Mouse (Mus musculus) myocyte (in vitro differentiated cells): ENCODE data around the gene Exph5. TPM values are rescaled to one million over a fixed set of nuclear protein-coding genes. Genes with fewer than 3 reads are reported as not detected.

Experiments used
- H3K27me3 ChIP-seq: one replicate; pipeline ENCODE4 v1.6.1; 2011; ENCODE audit not compliant: control insufficient read depth, insufficient read depth, insufficient read length
- H3K36me3 ChIP-seq: one replicate; pipeline ENCODE4 v1.6.1; 2011; ENCODE audit not compliant: control insufficient read depth, insufficient read depth
- H3K4me2 ChIP-seq: one replicate; pipeline ENCODE4 v1.6.1; 2011; ENCODE audit warnings: low read depth, control low read depth
- H3K4me3 ChIP-seq: one replicate; pipeline ENCODE4 v1.5.1; 2011; ENCODE audit warnings: mild to moderate bottlenecking, control low read depth, moderate library complexity
- H3K79me2 ChIP-seq: one replicate; pipeline ENCODE4 v1.6.1; 2011; ENCODE audit not compliant: control insufficient read depth, insufficient read depth
- H3ac ChIP-seq: one replicate; pipeline ENCODE4 v1.6.1; 2011; ENCODE audit not compliant: control insufficient read depth, insufficient read length
- CEBPB ChIP-seq: IDR thresholded peaks from 2 replicates; pipeline ENCODE4 v1.6.1; 2011; ENCODE audit warnings: mild to moderate bottlenecking, moderate library complexity; ENCODE audit not compliant: poor library complexity, insufficient read depth, severe bottlenecking
- E2F4 ChIP-seq: IDR thresholded peaks from one replicate; pipeline ENCODE4 v1.6.1; 2011; ENCODE audit warnings: mild to moderate bottlenecking, control low read depth, moderate library complexity; ENCODE audit not compliant: insufficient read depth
- MAX ChIP-seq: IDR thresholded peaks from one replicate; pipeline ENCODE4 v1.6.1; 2011; ENCODE audit warnings: low read depth, mild to moderate bottlenecking, control low read depth
- MYOD1 ChIP-seq, 3 experiments: IDR thresholded peaks; one replicate each; pipeline ENCODE4 v1.6.1; 2011; ENCODE audit warnings: control low read depth in 2 of 3, low read depth in 2 of 3, mild to moderate bottlenecking in 2 of 3, moderate library complexity in 1 of 3; ENCODE audit not compliant: insufficient read length in 2 of 3, control insufficient read depth in 1 of 3
- MYOG ChIP-seq, 3 experiments: IDR thresholded peaks; one replicate each; pipeline ENCODE4 v1.6.1; 2011; ENCODE audit warnings: control low read depth in 2 of 3, low read depth in 2 of 3, mild to moderate bottlenecking in 2 of 3; ENCODE audit not compliant: insufficient read length in 2 of 3, control insufficient read depth in 1 of 3, insufficient read depth in 1 of 3
- POLR2A ChIP-seq: IDR thresholded peaks from one replicate; pipeline ENCODE4 v1.6.1; 2011; ENCODE audit warnings: low read depth, mild to moderate bottlenecking, control low read depth, moderate library complexity; ENCODE audit not compliant: insufficient read length
- POLR2AphosphoS2 ChIP-seq: IDR thresholded peaks from one replicate; pipeline ENCODE4 v1.6.1; 2011; ENCODE audit warnings: low read depth, control low read depth; ENCODE audit not compliant: insufficient read length
- REST ChIP-seq: IDR thresholded peaks from one replicate; pipeline ENCODE4 v1.6.1; 2011; ENCODE audit warnings: mild to moderate bottlenecking, control low read depth, moderate library complexity; ENCODE audit not compliant: insufficient read depth, insufficient read length
- SRF ChIP-seq: IDR thresholded peaks from one replicate; pipeline ENCODE4 v1.6.1; 2011; ENCODE audit warnings: low read depth; ENCODE audit not compliant: control insufficient read depth, insufficient read length
- TCF12 ChIP-seq: IDR thresholded peaks from one replicate; pipeline ENCODE4 v1.6.1; 2011; ENCODE audit warnings: mild to moderate bottlenecking, control low read depth; ENCODE audit not compliant: poor library complexity, insufficient read depth, severe bottlenecking
- TCF3 ChIP-seq: IDR thresholded peaks from one replicate; pipeline ENCODE4 v1.6.1; 2011; ENCODE audit warnings: low read depth, control low read depth; ENCODE audit not compliant: insufficient read length
- USF1 ChIP-seq: IDR thresholded peaks from one replicate; pipeline ENCODE4 v1.6.1; 2011; ENCODE audit warnings: low read depth, mild to moderate bottlenecking, control low read depth, moderate library complexity
- polyA plus RNA-seq: library from polyadenylated mRNA; unstranded; fragments of >200 nt; fragmentation: generic; extraction: Trizol; gene quantifications from one replicate; pipeline ENCODE4 v1.2.1, GENCODE M21; 2012; ENCODE audit warnings: missing spikeins

Exph5 gene
- polyA plus RNA-seq, 1 experiment, result not detected

GRCm38 (mm10) chr9:53328203-53328602 lies 26.7 kb downstream of the Exph5 start:
- TF ChIP-seq POLR2AphosphoS2 (no peak), MAX (no peak)
- no peak overlapping the region for H3K4me3 ChIP-seq
- no peaks in the 10 kb centered on the region for H3K27me3 ChIP-seq

DNA sequence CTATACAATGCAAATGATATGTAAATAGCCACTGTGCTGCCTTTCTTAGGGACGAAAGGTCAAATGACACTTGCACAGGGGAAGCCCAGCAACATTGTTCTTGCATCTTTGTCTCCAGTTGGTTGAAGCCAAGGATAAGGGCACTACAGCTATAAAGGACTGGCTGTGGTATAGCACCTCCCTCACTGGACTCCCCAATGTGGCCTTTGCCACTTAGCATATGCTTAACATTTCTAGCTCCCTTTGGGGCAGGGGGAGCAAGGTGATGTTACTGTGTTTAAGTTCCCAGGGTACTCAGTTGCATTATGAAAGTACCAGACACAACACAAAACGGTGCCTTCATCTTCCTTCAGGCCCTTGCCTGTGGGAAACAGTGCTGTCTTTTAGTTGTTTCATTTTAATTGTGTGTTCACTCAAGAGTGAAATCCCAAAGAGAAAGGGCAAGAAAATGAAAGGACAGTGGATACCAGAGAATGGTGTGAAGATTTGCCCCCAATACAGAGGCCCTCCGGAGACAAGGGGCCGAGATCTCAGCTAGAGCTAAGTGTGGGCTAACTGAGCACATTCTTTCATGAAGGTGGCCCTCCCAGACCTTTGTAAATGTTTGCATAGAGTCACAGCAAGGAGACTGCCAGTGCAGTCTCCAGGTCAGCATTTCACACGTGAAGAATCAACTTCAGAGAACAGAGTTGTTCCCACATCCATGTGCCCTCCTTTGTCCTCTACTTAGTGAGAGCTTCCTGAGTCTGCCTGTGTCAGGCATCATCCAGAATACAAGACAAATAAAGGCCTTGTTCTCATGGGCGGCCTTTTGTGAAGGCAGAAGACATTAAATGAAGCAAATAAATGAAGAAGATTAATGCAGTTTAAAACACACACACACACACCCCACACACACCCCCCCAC lies 28.1 kb downstream of the Exph5 start:
- TF ChIP-seq TCF12 (no peak), E2F4 (no peak), REST (no peak), MYOD1 (IDR thresholded peaks at IDR 0.05; ENCODE audit: control insufficient read depth in 1 of 3, insufficient read length in 2 of 3, low read depth in 2 of 3) (no peak), TCF3 (no peak), SRF (no peak), USF1 (no peak), MAX (no peak), POLR2AphosphoS2 (no peak), MYOG (IDR thresholded peaks at IDR 0.05; ENCODE audit: control insufficient read depth in 1 of 3, insufficient read depth in 1 of 3, insufficient read length in 2 of 3, low read depth in 2 of 3) (no peak), POLR2A (no peak), CEBPB (no peak)
- no peaks in the 10 kb centered on the region for H3K36me3 ChIP-seq
- H3K79me2 ChIP-seq, result no peaks in the 10 kb centered on the region
- H3K27me3 ChIP-seq, result no peaks in the 10 kb centered on the region
- no peak overlapping the region for H3K4me3 ChIP-seq
- no peak overlapping the region for H3K4me2 ChIP-seq
- no peak overlapping the region for H3ac ChIP-seq

More at GRCm38 (mm10) chr9:53328203-53328602, 26.7 kb downstream of the Exph5 start:
- no peaks in the 10 kb centered on the region for H3K36me3 ChIP-seq
- no peak overlapping the region for H3K4me2 ChIP-seq
- H3K79me2 ChIP-seq, result no peaks in the 10 kb centered on the region
- H3ac ChIP-seq, result no peak overlapping the region

DNA sequence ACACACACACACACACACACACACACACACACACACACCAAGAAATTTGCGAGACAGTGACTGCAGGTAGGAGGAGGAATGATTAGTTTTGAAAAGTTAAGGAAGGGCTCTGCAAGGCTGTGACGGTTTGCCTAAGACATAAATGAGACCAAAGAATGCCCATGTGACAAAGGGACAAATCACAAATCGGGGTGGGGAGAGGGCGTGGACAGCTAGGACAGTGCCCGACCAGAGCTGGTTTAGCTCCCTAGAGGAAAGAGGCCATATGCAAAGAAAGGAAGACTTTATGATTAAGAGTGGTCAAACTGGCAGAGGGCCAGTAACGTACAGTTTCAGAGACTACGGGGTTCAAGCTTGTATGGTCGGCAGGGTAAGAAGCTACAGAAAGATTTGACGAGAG lies 28.8 kb downstream of the Exph5 start:
- TF ChIP-seq MYOD1 (IDR thresholded peaks at IDR 0.05; ENCODE audit: control insufficient read depth in 1 of 3, insufficient read length in 2 of 3, low read depth in 2 of 3) (no peak), POLR2AphosphoS2 (no peak), E2F4 (no peak), TCF12 (no peak), TCF3 (no peak), USF1 (no peak), SRF (no peak), REST (no peak), MYOG (IDR thresholded peaks at IDR 0.05; ENCODE audit: control insufficient read depth in 1 of 3, insufficient read depth in 1 of 3, insufficient read length in 2 of 3, low read depth in 2 of 3) (no peak), CEBPB (no peak), MAX (no peak)
- Histone ChIP-seq H3K79me2 (no peaks in the 10 kb centered on the region), H3K27me3 (no peaks in the 10 kb centered on the region), H3K4me3 (no peak overlapping the region), H3ac (no peak overlapping the region), H3K36me3 (no peaks in the 10 kb centered on the region), H3K4me2 (no peak overlapping the region)

GRCm38 (mm10) chr9:53333436-53333835 lies 32.0 kb downstream of the Exph5 start:
- no peak overlapping the region for H3K4me2 ChIP-seq
- H3ac ChIP-seq, result no peak overlapping the region
- H3K27me3 ChIP-seq, result no peaks in the 10 kb centered on the region
- H3K4me3 ChIP-seq, result no peak overlapping the region
- TF ChIP-seq POLR2AphosphoS2 (no peak), MAX (no peak), USF1 (no peak), SRF (no peak), MYOD1 (IDR thresholded peaks at IDR 0.05; ENCODE audit: control insufficient read depth in 1 of 3, insufficient read length in 2 of 3, low read depth in 2 of 3) (no peak), REST (no peak), CEBPB (no peak), E2F4 (no peak), TCF12 (no peak), POLR2A (no peak), TCF3 (no peak), MYOG (IDR thresholded peaks at IDR 0.05; ENCODE audit: control insufficient read depth in 1 of 3, insufficient read depth in 1 of 3, insufficient read length in 2 of 3, low read depth in 2 of 3) (no peak)
- H3K36me3 ChIP-seq, result no peaks in the 10 kb centered on the region
- no peaks in the 10 kb centered on the region for H3K79me2 ChIP-seq

GRCm38 (mm10) chr9:53335131-53335530 lies 33.7 kb downstream of the Exph5 start:
- H3ac ChIP-seq, result no peak overlapping the region
- H3K79me2 ChIP-seq, result no peaks in the 10 kb centered on the region
- H3K4me3 ChIP-seq, result no peak overlapping the region
- TF ChIP-seq MYOD1 (IDR thresholded peaks at IDR 0.05; ENCODE audit: control insufficient read depth in 1 of 3, insufficient read length in 2 of 3, low read depth in 2 of 3) (no peak), TCF12 (no peak), E2F4 (no peak), REST (no peak), MYOG (IDR thresholded peaks at IDR 0.05; ENCODE audit: control insufficient read depth in 1 of 3, insufficient read depth in 1 of 3, insufficient read length in 2 of 3, low read depth in 2 of 3) (no peak), POLR2AphosphoS2 (no peak), USF1 (no peak)
- no peak overlapping the region for H3K4me2 ChIP-seq
- H3K27me3 ChIP-seq, result no peaks in the 10 kb centered on the region
- no peaks in the 10 kb centered on the region for H3K36me3 ChIP-seq
